Mouse (Mus musculus) embryonic facial prominence, embryonic 12.5 days (tissue): Measurements from ENCODE around the gene Hipk3. TPM values are rescaled to one million over a fixed set of nuclear protein-coding genes. Genes with fewer than 3 reads are reported as not detected.

ENCODE experiments used
- ATAC-seq: fragments of 200-750 bp; cut with Nextera tagmentation; 2 replicates; pipeline ENCODE4 v1.8.0; 2017; ENCODE audit not compliant: insufficient number of reproducible peaks, insufficient read depth, low FRiP score, low TSS enrichment
- H3K27ac ChIP-seq: fragments of 300-500 bp; sonication (generic); 2 replicates; pipeline ENCODE4 v1.5.1; 2016; ENCODE audit warnings: mild to moderate bottlenecking
- H3K27me3 ChIP-seq: fragments of 300-500 bp; sonication (generic); 2 replicates; pipeline ENCODE4 v1.6.1; 2016; ENCODE audit warnings: mild to moderate bottlenecking, moderate library complexity
- H3K36me3 ChIP-seq: fragments of 300-500 bp; sonication (generic); 2 replicates; pipeline ENCODE4 v1.6.1; 2016; ENCODE audit warnings: mild to moderate bottlenecking
- H3K4me1 ChIP-seq: fragments of 300-500 bp; sonication (generic); 2 replicates; pipeline ENCODE4 v1.6.1; 2016
- H3K4me2 ChIP-seq: fragments of 300-500 bp; sonication (generic); replicated peaks from 2 replicates; pipeline ENCODE4 v1.6.1; 2016; ENCODE audit warnings: mild to moderate bottlenecking, moderate library complexity
- H3K4me3 ChIP-seq: fragments of 300-500 bp; sonication (generic); 2 replicates; pipeline ENCODE4 v1.5.1; 2016; ENCODE audit warnings: mild to moderate bottlenecking
- H3K9ac ChIP-seq: fragments of 300-500 bp; sonication (generic); 2 replicates; pipeline ENCODE4 v1.6.1; 2016; ENCODE audit warnings: mild to moderate bottlenecking, moderate library complexity
- H3K9me3 ChIP-seq: fragments of 300-500 bp; sonication (generic); 2 replicates; pipeline ENCODE4 v1.6.1; 2016; ENCODE audit warnings: mild to moderate bottlenecking, moderate library complexity
- WGBS: fragments of 180-500 bp; shearing (Covaris S2); methylation state at CpG from one replicate; pipeline ENCODE4 v1.1.7; 2016; 5-methylcytosine and 5-hydroxymethylcytosine counted together
- polyA plus RNA-seq: library from polyadenylated mRNA; unstranded; fragments of >200 nt; fragmentation: Nextera tagmentation; extraction: Ambion mirVana; gene quantifications from 2 replicates; pipeline ENCODE4 v1.2.1, GENCODE M21; 2016

Gene Hipk3
- 18.0 and 19.7 TPM in 2 replicates for polyA plus RNA-seq

GRCm38 (mm10) chr2:104493951-104494800, at the start of gene Hipk3:
TSS of gene Hipk3 (minus strand) at chr2:104494446.
- Histone ChIP-seq H3K9ac (peak within 1 kb of the TSS; percentile 97), H3K4me3 (peak within 1 kb of the TSS; percentile 83), H3K4me1 (peaks cover 12% of the 10 kb centered on the region), H3K9me3 (no peaks in the 10 kb centered on the region), H3K27me3 (no peaks in the 10 kb centered on the region), H3K36me3 (no peaks in the 10 kb centered on the region), H3K4me2 (peak within 1 kb of the TSS; percentile 75), H3K27ac (peak within 1 kb of the TSS; percentile 99)
- WGBS = under 1% methylated on average over 91 of the region's 98 CpGs
- peak; percentile 91 for ATAC-seq

GRCm38 (mm10) chr2:104540286-104540685, 46.0 kb upstream of the Hipk3 start:
- no peak overlapping the region for H3K9ac ChIP-seq
- H3K9me3 ChIP-seq = no peaks in the 10 kb centered on the region
- H3K27ac ChIP-seq = no peak overlapping the region
- H3K27me3 ChIP-seq = no peaks in the 10 kb centered on the region
- H3K4me1 ChIP-seq = no peaks in the 10 kb centered on the region
- H3K4me2 ChIP-seq = no peak overlapping the region
- WGBS = 67% methylated on average over 2 of the region's 2 CpGs
- no peak overlapping the region for H3K4me3 ChIP-seq
- ATAC-seq = no peak
- H3K36me3 ChIP-seq = no peaks in the 10 kb centered on the region

- no peak for ATAC-seq
- Histone ChIP-seq H3K36me3 (no peaks in the 10 kb centered on the region), H3K9ac (no peak overlapping the region), H3K4me3 (no peak overlapping the region), H3K9me3 (no peaks in the 10 kb centered on the region), H3K4me1 (no peaks in the 10 kb centered on the region), H3K27me3 (no peaks in the 10 kb centered on the region), H3K4me2 (no peak overlapping the region), H3K27ac (no peak overlapping the region)
- WGBS = 91% methylated on average over 3 of the region's 3 CpGs
These were observed 40.5 kb upstream of the Hipk3 start for GRCm38 (mm10) chr2:104534751-104535150.

GRCm38 (mm10) chr2:104532548-104532947, 38.3 kb upstream of the Hipk3 start:
- no peak for ATAC-seq
- WGBS = 83% methylated on average over 1 of the region's 1 CpGs

GRCm38 (mm10) chr2:104526559-104526958, 32.3 kb upstream of the Hipk3 start:
- H3K9me3 ChIP-seq = no peaks in the 10 kb centered on the region
- 54% methylated on average over 3 of the region's 3 CpGs for WGBS
- no peak overlapping the region for H3K9ac ChIP-seq
- H3K4me3 ChIP-seq = no peak overlapping the region
- H3K27ac ChIP-seq = no peak overlapping the region
- H3K4me2 ChIP-seq = no peak overlapping the region
- no peaks in the 10 kb centered on the region for H3K36me3 ChIP-seq
- H3K4me1 ChIP-seq = no peaks in the 10 kb centered on the region
- H3K27me3 ChIP-seq = no peaks in the 10 kb centered on the region
- no peak for ATAC-seq

More at GRCm38 (mm10) chr2:104532548-104532947, 38.3 kb upstream of the Hipk3 start:
- no peaks in the 10 kb centered on the region for H3K36me3 ChIP-seq
- H3K9ac ChIP-seq = no peak overlapping the region
- no peaks in the 10 kb centered on the region for H3K9me3 ChIP-seq
- no peak overlapping the region for H3K27ac ChIP-seq
- no peaks in the 10 kb centered on the region for H3K4me1 ChIP-seq
- H3K4me2 ChIP-seq = no peak overlapping the region
- no peaks in the 10 kb centered on the region for H3K27me3 ChIP-seq
- no peak overlapping the region for H3K4me3 ChIP-seq

GRCm38 (mm10) chr2:104525506-104525905, 31.3 kb upstream of the Hipk3 start:
- Histone ChIP-seq H3K4me2 (no peak overlapping the region), H3K4me1 (no peaks in the 10 kb centered on the region), H3K4me3 (no peak overlapping the region), H3K9me3 (no peaks in the 10 kb centered on the region), H3K27ac (no peak overlapping the region), H3K9ac (no peak overlapping the region), H3K27me3 (no peaks in the 10 kb centered on the region), H3K36me3 (no peaks in the 10 kb centered on the region)
- no peak for ATAC-seq
- 49% methylated on average over 5 of the region's 5 CpGs for WGBS

- H3K4me3 ChIP-seq = no peak overlapping the region
- no peaks in the 10 kb centered on the region for H3K4me1 ChIP-seq
- no peak for ATAC-seq
- no peak overlapping the region for H3K9ac ChIP-seq
- H3K27me3 ChIP-seq = no peaks in the 10 kb centered on the region
- WGBS = 80% methylated on average over 8 of the region's 8 CpGs
- no peaks in the 10 kb centered on the region for H3K9me3 ChIP-seq
- no peak overlapping the region for H3K27ac ChIP-seq
- H3K4me2 ChIP-seq = no peak overlapping the region
- H3K36me3 ChIP-seq = no peaks in the 10 kb centered on the region
These were observed 17.4 kb upstream of the Hipk3 start for GRCm38 (mm10) chr2:104511622-104512021.

GRCm38 (mm10) chr2:104502388-104502787, 8.1 kb upstream of the Hipk3 start:
- ATAC-seq = no peak
- Histone ChIP-seq H3K9ac (no peak overlapping the region), H3K4me1 (no peaks in the 10 kb centered on the region; the same call in 1 of the 2 replicates), H3K4me2 (no peak overlapping the region), H3K27me3 (no peaks in the 10 kb centered on the region), H3K27ac (no peak overlapping the region), H3K36me3 (no peaks in the 10 kb centered on the region), H3K4me3 (no peak overlapping the region), H3K9me3 (no peaks in the 10 kb centered on the region)
- 66% methylated on average over 3 of the region's 3 CpGs for WGBS

GRCm38 (mm10) chr2:104501091-104501490, 6.8 kb upstream of the Hipk3 start:
- H3K4me3 ChIP-seq = no peak overlapping the region
- no peaks in the 10 kb centered on the region for H3K36me3 ChIP-seq
- 93% methylated on average over 2 of the region's 2 CpGs for WGBS
- no peaks in the 10 kb centered on the region for H3K27me3 ChIP-seq
- no peaks in the 10 kb centered on the region for H3K9me3 ChIP-seq
- no peak overlapping the region for H3K4me2 ChIP-seq
- no peak overlapping the region for H3K27ac ChIP-seq
- peaks cover under 1% of the 10 kb centered on the region; the same call in 1 of the 2 replicates for H3K4me1 ChIP-seq
- no peak for ATAC-seq
- H3K9ac ChIP-seq = no peak overlapping the region

- peaks cover 9% of the 10 kb centered on the region for H3K4me1 ChIP-seq
- ATAC-seq = no peak
- no peak overlapping the region for H3K4me3 ChIP-seq
- no peak overlapping the region for H3K9ac ChIP-seq
- H3K27ac ChIP-seq = no peak overlapping the region
- no peaks in the 10 kb centered on the region for H3K36me3 ChIP-seq
- no peak overlapping the region for H3K4me2 ChIP-seq
- no peaks in the 10 kb centered on the region for H3K9me3 ChIP-seq
- WGBS = 55% methylated on average over 4 of the region's 4 CpGs
- H3K27me3 ChIP-seq = no peaks in the 10 kb centered on the region
These were observed 3.5 kb upstream of the Hipk3 start for GRCm38 (mm10) chr2:104497771-104498170.

- no peak for ATAC-seq
- Histone ChIP-seq H3K9me3 (no peaks in the 10 kb centered on the region), H3K36me3 (no peaks in the 10 kb centered on the region), H3K4me2 (no peak overlapping the region), H3K27ac (no peak overlapping the region), H3K4me1 (peaks cover 9% of the 10 kb centered on the region), H3K27me3 (no peaks in the 10 kb centered on the region), H3K4me3 (no peak overlapping the region), H3K9ac (no peak overlapping the region)
- WGBS = 79% methylated on average over 2 of the region's 2 CpGs
These were observed 3.0 kb upstream of the Hipk3 start for GRCm38 (mm10) chr2:104497231-104497630.

- Histone ChIP-seq H3K4me1 (peaks cover 12% of the 10 kb centered on the region), H3K9me3 (no peaks in the 10 kb centered on the region), H3K4me3 (no peak overlapping the region), H3K27ac (no peak overlapping the region), H3K9ac (no peak overlapping the region), H3K36me3 (no peaks in the 10 kb centered on the region), H3K4me2 (no peak overlapping the region), H3K27me3 (no peaks in the 10 kb centered on the region)
- no peak for ATAC-seq
- 48% methylated on average over 5 of the region's 5 CpGs for WGBS
These were observed 2.0 kb upstream of the Hipk3 start for GRCm38 (mm10) chr2:104496206-104496605.
